Mouse (Mus musculus): ENCODE data around the gene Rad51b. TPM values are rescaled to one million over a fixed set of nuclear protein-coding genes. Genes with fewer than 3 reads are reported as not detected.

Rad51b gene
- total and polyA plus RNA-seq, 3 experiments: 1.6 to 45.5 (median 22.0) TPM

DNA sequence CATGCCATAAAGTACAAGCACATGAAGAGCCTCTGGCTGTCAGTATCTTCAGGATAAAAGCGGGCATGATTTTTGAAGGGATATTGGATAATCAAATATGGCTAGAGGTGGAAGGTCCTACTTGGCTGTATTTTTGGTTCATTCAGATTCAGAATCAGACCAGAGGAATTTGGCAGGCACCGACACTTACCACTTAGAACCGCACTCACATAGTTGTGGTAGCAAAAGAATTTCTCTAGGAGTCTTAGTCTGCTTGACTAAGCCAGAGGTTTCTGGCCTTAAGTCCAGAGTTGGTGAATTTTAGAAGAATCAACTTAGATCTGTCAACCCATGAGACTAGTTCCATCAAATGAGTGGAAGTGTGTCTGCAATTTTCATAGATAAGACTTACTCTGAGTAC, 217.6 kb downstream of the Rad51b start:
- Histone ChIP-seq H3K27me3 (ENCODE audit: insufficient read depth, low read length) (no peaks in the 10 kb centered on the region), H3K4me1 (ENCODE audit: insufficient read depth, low read depth, low read length) (no peaks in the 10 kb centered on the region), H3K36me3 (replicated peaks) (peaks cover 6% of the 10 kb centered on the region), H3K4me3 (ENCODE audit: low read depth, low read length) (no peak overlapping the region), H3K9me3 (replicated peaks) (no peaks in the 10 kb centered on the region)
- DNase-seq (ENCODE audit: low spot score) (no peak), ATAC-seq (ENCODE audit: extremely low read depth, insufficient number of reproducible peaks, low FRiP score, poor library complexity, severe bottlenecking) (no peak)
- no peak for TF ChIP-seq TAL1 (conservative IDR thresholded peaks at IDR 0.05; ENCODE audit: low read depth, low read length)
- TF ChIP-seq CTCF (IDR thresholded peaks at IDR 0.05; ENCODE audit: low read depth, low read length): no peak
- no peak for TF ChIP-seq GATA2 (IDR thresholded peaks at IDR 0.05; ENCODE audit: borderline replicate concordance, low read depth, low read length)
- TF ChIP-seq POLR2AphosphoS5 (IDR thresholded peaks at IDR 0.05; ENCODE audit: insufficient replicate concordance, low read depth, low read length): no peak
- TF ChIP-seq GATA1 (IDR thresholded peaks at IDR 0.05; ENCODE audit: borderline replicate concordance, low read length): no peak

GRCm38 (mm10) chr12:79522374-79522773, 225.3 kb downstream of the Rad51b start:
- Histone ChIP-seq H3K4me1 (ENCODE audit: insufficient read depth, low read depth, low read length) (no peaks in the 10 kb centered on the region; the same call in 1 of the 2 replicates), H3K4me3 (ENCODE audit: low read depth, low read length) (no peak overlapping the region), H3K9me3 (replicated peaks) (no peaks in the 10 kb centered on the region), H3K36me3 (replicated peaks) (no peaks in the 10 kb centered on the region), H3K27me3 (ENCODE audit: insufficient read depth, low read length) (no peaks in the 10 kb centered on the region)
- DNase-seq (ENCODE audit: low spot score): no peak
- no peak for ATAC-seq (ENCODE audit: extremely low read depth, insufficient number of reproducible peaks, low FRiP score, poor library complexity, severe bottlenecking)
- TF ChIP-seq GATA2 (IDR thresholded peaks at IDR 0.05; ENCODE audit: borderline replicate concordance, low read depth, low read length): no peak
- TF ChIP-seq TAL1 (conservative IDR thresholded peaks at IDR 0.05; ENCODE audit: low read depth, low read length): no peak
- no peak for TF ChIP-seq CTCF (IDR thresholded peaks at IDR 0.05; ENCODE audit: low read depth, low read length)
- no peak for TF ChIP-seq GATA1 (IDR thresholded peaks at IDR 0.05; ENCODE audit: borderline replicate concordance, low read length)
- TF ChIP-seq POLR2AphosphoS5 (IDR thresholded peaks at IDR 0.05; ENCODE audit: insufficient replicate concordance, low read depth, low read length): no peak

- no peaks in the 10 kb centered on the region; the same call in 1 of the 2 replicates for H3K4me1 ChIP-seq (ENCODE audit: insufficient read depth, low read depth, low read length)
- no peak for TF ChIP-seq POLR2AphosphoS5 (IDR thresholded peaks at IDR 0.05; ENCODE audit: insufficient replicate concordance, low read depth, low read length)
- no peak for TF ChIP-seq TAL1 (conservative IDR thresholded peaks at IDR 0.05; ENCODE audit: low read depth, low read length)
- TF ChIP-seq GATA1 (IDR thresholded peaks at IDR 0.05; ENCODE audit: borderline replicate concordance, low read length): no peak
- no peak for TF ChIP-seq GATA2 (IDR thresholded peaks at IDR 0.05; ENCODE audit: borderline replicate concordance, low read depth, low read length)
- TF ChIP-seq CTCF (IDR thresholded peaks at IDR 0.05; ENCODE audit: low read depth, low read length): no peak
These were observed 228.1 kb downstream of the Rad51b start for GRCm38 (mm10) chr12:79524941-79525871.

DNA sequence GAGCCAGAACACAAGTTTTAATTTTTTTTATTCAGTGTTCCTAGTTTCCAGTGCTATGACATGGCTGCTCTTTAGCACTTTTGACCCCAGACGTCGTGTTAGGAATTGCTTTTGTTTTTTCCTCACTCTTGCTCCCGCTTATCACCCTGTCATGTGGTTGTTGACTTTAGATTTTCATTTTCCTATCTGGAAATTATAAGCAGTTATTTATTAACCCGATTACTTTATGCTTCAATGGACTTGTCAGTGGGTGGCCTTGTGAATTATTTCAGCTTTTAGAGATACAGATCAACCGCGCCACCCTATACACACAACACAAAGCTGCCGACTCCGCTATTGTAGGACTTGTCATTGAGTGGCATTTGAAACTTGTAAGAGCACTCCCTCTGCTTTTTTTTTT, 228.8 kb downstream of the Rad51b start:
- TF ChIP-seq TAL1 (conservative IDR thresholded peaks at IDR 0.05; ENCODE audit: low read depth, low read length) (no peak), GATA2 (IDR thresholded peaks at IDR 0.05; ENCODE audit: borderline replicate concordance, low read depth, low read length) (no peak), POLR2AphosphoS5 (IDR thresholded peaks at IDR 0.05; ENCODE audit: insufficient replicate concordance, low read depth, low read length) (no peak), CTCF (IDR thresholded peaks at IDR 0.05; ENCODE audit: low read depth, low read length) (no peak), GATA1 (IDR thresholded peaks at IDR 0.05; ENCODE audit: borderline replicate concordance, low read length) (no peak)
- Histone ChIP-seq H3K27me3 (ENCODE audit: insufficient read depth, low read length) (no peaks in the 10 kb centered on the region), H3K9me3 (replicated peaks) (no peaks in the 10 kb centered on the region), H3K4me1 (ENCODE audit: insufficient read depth, low read depth, low read length) (no peaks in the 10 kb centered on the region; the same call in 1 of the 2 replicates), H3K4me3 (ENCODE audit: low read depth, low read length) (no peak overlapping the region), H3K36me3 (replicated peaks) (no peaks in the 10 kb centered on the region)
- DNase-seq (ENCODE audit: low spot score) (no peak), ATAC-seq (ENCODE audit: extremely low read depth, insufficient number of reproducible peaks, low FRiP score, poor library complexity, severe bottlenecking) (no peak)

More at GRCm38 (mm10) chr12:79524941-79525871, 228.1 kb downstream of the Rad51b start:
- no peak overlapping the region for H3K4me3 ChIP-seq (ENCODE audit: low read depth, low read length)
- no peak for ATAC-seq (ENCODE audit: extremely low read depth, insufficient number of reproducible peaks, low FRiP score, poor library complexity, severe bottlenecking)
- no peak for DNase-seq (ENCODE audit: low spot score)
- no peaks in the 10 kb centered on the region for H3K27me3 ChIP-seq (ENCODE audit: insufficient read depth, low read length)
- no peaks in the 10 kb centered on the region for H3K36me3 ChIP-seq (replicated peaks)
- H3K9me3 ChIP-seq (replicated peaks): no peaks in the 10 kb centered on the region

- Histone ChIP-seq H3K4me3 (ENCODE audit: low read depth, low read length) (no peak overlapping the region), H3K4me1 (ENCODE audit: insufficient read depth, low read depth, low read length) (no peaks in the 10 kb centered on the region; the same call in 1 of the 2 replicates), H3K36me3 (replicated peaks) (no peaks in the 10 kb centered on the region), H3K27me3 (ENCODE audit: insufficient read depth, low read length) (no peaks in the 10 kb centered on the region), H3K9me3 (replicated peaks) (no peaks in the 10 kb centered on the region)
- TF ChIP-seq CTCF (IDR thresholded peaks at IDR 0.05; ENCODE audit: low read depth, low read length): no peak
- no peak for TF ChIP-seq TAL1 (conservative IDR thresholded peaks at IDR 0.05; ENCODE audit: low read depth, low read length)
- no peak for TF ChIP-seq GATA1 (IDR thresholded peaks at IDR 0.05; ENCODE audit: borderline replicate concordance, low read length)
- TF ChIP-seq GATA2 (IDR thresholded peaks at IDR 0.05; ENCODE audit: borderline replicate concordance, low read depth, low read length): no peak
- TF ChIP-seq POLR2AphosphoS5 (IDR thresholded peaks at IDR 0.05; ENCODE audit: insufficient replicate concordance, low read depth, low read length): no peak
- no peak for DNase-seq (ENCODE audit: low spot score)
- no peak for ATAC-seq (ENCODE audit: extremely low read depth, insufficient number of reproducible peaks, low FRiP score, poor library complexity, severe bottlenecking)
These were observed 230.1 kb downstream of the Rad51b start for GRCm38 (mm10) chr12:79527222-79527621.

DNA sequence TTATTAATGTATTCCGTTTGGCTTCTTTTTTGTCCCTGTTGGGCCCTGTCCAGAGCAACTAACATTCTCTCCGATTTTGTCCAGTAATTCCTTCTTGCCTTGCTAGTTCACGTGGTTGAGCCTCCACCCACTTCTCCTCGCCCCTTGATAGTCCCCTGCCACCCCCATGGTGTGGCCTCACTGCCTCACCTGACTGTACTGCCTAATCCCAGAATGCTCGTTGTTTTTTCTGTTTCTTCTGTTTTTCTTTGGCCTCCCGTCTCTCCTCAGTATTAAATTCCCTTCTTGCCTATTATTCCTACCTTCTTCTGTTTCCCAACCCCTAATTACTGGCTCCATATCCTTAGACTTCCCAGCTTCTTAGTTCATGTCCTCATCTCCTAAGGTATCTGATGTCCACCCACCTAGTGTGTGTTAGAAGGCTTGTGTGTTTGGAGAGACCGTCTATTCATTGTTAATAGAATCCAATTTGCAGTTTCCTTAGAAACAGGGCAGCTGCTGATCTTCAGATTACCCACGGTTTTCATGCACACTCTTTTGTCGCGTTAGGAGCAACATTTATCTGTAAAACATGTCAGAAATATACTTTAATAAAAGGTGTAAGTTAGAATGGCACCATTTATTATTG, 233.3 kb downstream of the Rad51b start:
- TF ChIP-seq CTCF (IDR thresholded peaks at IDR 0.05; ENCODE audit: low read depth, low read length) (no peak), GATA1 (IDR thresholded peaks at IDR 0.05; ENCODE audit: borderline replicate concordance, low read length) (no peak), GATA2 (IDR thresholded peaks at IDR 0.05; ENCODE audit: borderline replicate concordance, low read depth, low read length) (no peak), TAL1 (conservative IDR thresholded peaks at IDR 0.05; ENCODE audit: low read depth, low read length) (no peak), POLR2AphosphoS5 (IDR thresholded peaks at IDR 0.05; ENCODE audit: insufficient replicate concordance, low read depth, low read length) (no peak)
- no peak for ATAC-seq (ENCODE audit: extremely low read depth, insufficient number of reproducible peaks, low FRiP score, poor library complexity, severe bottlenecking)
- H3K9me3 ChIP-seq (replicated peaks): no peaks in the 10 kb centered on the region

More for the DNA sequence above, 233.3 kb downstream of the Rad51b start:
- Histone ChIP-seq H3K4me1 (ENCODE audit: insufficient read depth, low read depth, low read length) (no peaks in the 10 kb centered on the region; the same call in 1 of the 2 replicates), H3K4me3 (ENCODE audit: low read depth, low read length) (no peak overlapping the region), H3K36me3 (replicated peaks) (no peaks in the 10 kb centered on the region), H3K27me3 (ENCODE audit: insufficient read depth, low read length) (no peaks in the 10 kb centered on the region)
- DNase-seq (ENCODE audit: low spot score): no peak
